Mouse (Mus musculus) WW6 (cell line): ENCODE results near the gene Nanog.

Experiments
- DNase-seq: peaks from one replicate; pipeline ENCODE4 v3.0.0-alpha.2; 2013; ENCODE audit warnings: low read depth, low spot score

The Nanog gene

DNA sequence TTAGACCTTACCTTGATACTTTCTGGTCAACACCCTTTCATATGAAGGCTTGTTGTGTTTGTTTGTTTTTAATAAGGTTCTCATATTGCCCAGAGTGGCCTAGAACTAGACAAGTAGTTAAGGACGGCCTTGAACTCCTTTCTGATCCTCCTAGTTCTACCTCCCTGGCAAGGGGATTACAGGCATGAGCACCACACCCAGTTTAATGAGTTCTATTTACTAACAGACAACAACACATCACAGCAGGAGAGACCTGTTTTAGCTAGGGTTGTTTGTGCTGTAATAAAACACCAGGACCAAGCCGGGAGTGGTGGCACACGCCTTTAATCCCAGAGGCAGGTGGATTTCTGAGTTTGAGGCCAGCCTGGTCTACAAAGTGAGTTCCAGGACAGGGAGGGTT is 55.2 kb downstream of the Nanog start:
- DNase-seq, result no peak

DNA sequence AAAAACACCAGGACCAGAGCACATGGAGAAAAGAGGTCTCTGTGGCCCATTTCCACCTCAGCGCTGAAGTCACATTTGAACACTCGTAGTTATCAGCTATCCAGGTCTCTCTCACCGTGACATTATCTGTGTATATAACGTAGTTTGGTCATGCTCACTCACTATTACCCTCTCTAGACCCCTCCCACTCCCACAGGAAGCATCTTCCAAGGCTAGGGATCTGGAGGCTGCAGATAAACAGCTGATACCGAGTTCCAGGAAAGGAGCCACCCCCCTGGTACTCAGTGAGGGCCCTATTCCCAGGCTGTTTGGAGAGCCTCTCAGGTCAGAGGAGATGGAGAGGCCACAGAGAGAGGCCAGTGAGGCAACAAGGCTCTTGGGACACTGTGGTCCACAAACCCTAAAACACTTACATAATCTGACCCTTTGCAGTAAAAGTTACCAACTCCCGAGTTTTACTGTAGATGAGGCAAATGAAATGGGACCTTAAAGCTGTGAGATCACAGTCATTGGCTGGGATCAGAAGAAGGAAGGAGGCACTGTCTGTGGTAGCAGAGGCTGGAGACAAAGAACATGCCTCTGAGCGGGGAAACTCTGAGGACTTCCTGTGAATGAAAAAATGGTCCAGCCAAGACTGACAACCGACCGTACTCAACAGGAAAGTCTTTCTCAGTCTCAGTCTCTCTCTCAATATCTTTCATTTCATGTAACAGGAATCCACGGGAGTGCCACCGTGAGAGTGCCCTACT is 55.8 kb downstream of the Nanog start:
- no peak for DNase-seq

DNA sequence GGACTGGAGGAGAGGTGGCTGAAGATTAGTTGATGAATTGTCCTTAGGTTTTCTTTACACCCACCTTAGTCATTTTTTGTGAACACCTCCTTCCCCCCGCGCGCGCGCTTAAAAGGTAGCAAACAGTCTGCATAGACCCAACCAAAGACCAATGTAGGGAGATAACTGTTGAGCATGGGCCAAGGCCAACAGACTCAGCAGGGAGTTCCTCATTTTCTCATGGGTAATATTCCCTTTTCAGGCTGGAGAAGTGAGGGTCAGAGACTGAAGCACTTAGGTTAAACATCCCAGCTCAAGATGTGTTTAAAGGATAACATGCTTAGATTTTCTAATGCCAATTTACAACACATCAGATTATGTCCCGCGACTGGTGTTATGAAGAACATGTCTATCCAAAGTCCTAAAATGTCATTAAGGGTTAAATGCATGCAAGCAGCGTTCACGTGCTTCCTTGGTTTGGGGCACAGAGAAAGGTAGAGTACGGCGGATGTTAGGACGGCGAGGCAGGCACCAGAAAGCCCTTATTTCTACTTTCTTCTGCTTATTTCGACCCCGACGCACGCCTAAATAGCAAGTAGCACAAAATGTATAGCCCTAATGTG is 56.7 kb downstream of the Nanog start:
- DNase-seq, result no peak
